Mouse (Mus musculus) hindbrain, embryonic 12.5 days (tissue): Measurements from ENCODE around the gene Pemt. TPM values are rescaled to one million over a fixed set of nuclear protein-coding genes. Genes with fewer than 3 reads are reported as not detected.
A peak's percentile ranks its signal among the peaks of the same experiment; 100 is the strongest.

ENCODE experiments used
- ATAC-seq: fragments of 200-750 bp; cut with Nextera tagmentation; 2 replicates; pipeline ENCODE4 v1.8.0; 2017; ENCODE audit warnings: moderate TSS enrichment; ENCODE audit not compliant: low FRiP score
- H3K27ac ChIP-seq: fragments of 300-500 bp; sonication (generic); 2 replicates; pipeline ENCODE4 v1.5.1; 2016; ENCODE audit warnings: mild to moderate bottlenecking
- H3K27me3 ChIP-seq: fragments of 300-500 bp; sonication (generic); 2 replicates; pipeline ENCODE4 v1.6.1; 2016; ENCODE audit warnings: mild to moderate bottlenecking
- H3K36me3 ChIP-seq: fragments of 300-500 bp; sonication (generic); 2 replicates; pipeline ENCODE4 v1.6.1; 2016; ENCODE audit warnings: mild to moderate bottlenecking
- H3K4me1 ChIP-seq: fragments of 300-500 bp; sonication (generic); 2 replicates; pipeline ENCODE4 v1.6.1; 2016
- H3K4me2 ChIP-seq: fragments of 300-500 bp; sonication (generic); replicated peaks from 2 replicates; pipeline ENCODE4 v1.6.1; 2016; ENCODE audit warnings: mild to moderate bottlenecking
- H3K4me3 ChIP-seq: fragments of 300-500 bp; sonication (generic); 2 replicates; pipeline ENCODE4 v1.5.1; 2016; ENCODE audit warnings: mild to moderate bottlenecking
- H3K9ac ChIP-seq: fragments of 300-500 bp; sonication (generic); 2 replicates; pipeline ENCODE4 v1.6.1; 2016; ENCODE audit warnings: mild to moderate bottlenecking, moderate library complexity
- H3K9me3 ChIP-seq: fragments of 300-500 bp; sonication (generic); replicated peaks from 2 replicates; pipeline ENCODE4 v1.6.1; 2016; ENCODE audit warnings: mild to moderate bottlenecking
- WGBS: fragments of 180-500 bp; shearing (Covaris S2); methylation state at CpG from one replicate; pipeline ENCODE4 v1.1.7; 2016; 5-methylcytosine and 5-hydroxymethylcytosine counted together
- polyA plus RNA-seq: library from polyadenylated mRNA; unstranded; fragments of >200 nt; fragmentation: Nextera tagmentation; extraction: Ambion mirVana; gene quantifications from 2 replicates; pipeline ENCODE4 v1.2.1, GENCODE M21; 2016

Pemt gene
- polyA plus RNA-seq, result 5.7 and 7.1 TPM in 2 replicates

DNA sequence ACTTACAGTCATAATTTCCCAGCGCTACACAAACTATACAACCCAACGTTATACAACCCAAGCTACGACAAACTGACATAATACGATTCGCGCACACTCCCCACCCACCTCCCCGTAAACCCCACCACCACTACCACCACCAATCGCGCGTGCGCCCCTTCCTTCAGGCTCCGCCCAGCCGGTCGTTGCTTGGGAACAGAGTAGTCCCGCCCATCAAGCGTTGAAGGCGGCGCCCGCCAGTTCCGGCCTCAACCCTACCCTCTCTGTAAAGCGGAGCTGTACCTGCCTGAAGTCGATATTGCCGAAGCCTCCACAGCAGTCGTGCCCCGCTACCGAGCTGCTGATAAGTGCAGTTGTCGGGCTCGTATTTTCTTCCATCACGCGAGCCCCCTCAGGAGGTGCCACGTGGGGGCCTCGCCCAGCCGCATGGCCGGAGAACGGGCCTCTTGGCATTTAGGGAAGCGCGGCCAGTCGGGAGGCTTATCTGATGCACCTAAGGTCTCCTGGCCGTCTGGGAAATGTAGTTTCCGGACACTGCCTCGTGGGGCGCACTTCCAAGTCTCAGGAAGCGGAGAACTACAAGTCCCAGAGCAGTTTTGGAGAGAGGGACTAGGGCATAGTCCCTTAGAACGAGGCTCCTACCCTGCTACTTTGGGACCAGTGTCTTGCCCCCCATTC lies at the start of gene Pemt:
Gene Pemt, minus strand, starts transcription at position 432 of the 678 bp plus-strand sequence.
- Histone ChIP-seq H3K4me1 (peaks cover 5% of the 10 kb centered on the region), H3K9me3 (no peaks in the 10 kb centered on the region), H3K27me3 (no peaks in the 10 kb centered on the region), H3K27ac (peak within 1 kb of the TSS; percentile 86), H3K9ac (peak within 1 kb of the TSS; percentile 58), H3K4me3 (peak within 1 kb of the TSS; percentile 55), H3K36me3 (no peaks in the 10 kb centered on the region), H3K4me2 (peak within 1 kb of the TSS; percentile 56)
- under 1% methylated on average over 44 of the region's 44 CpGs for WGBS
- peak; percentile 99 for ATAC-seq

DNA sequence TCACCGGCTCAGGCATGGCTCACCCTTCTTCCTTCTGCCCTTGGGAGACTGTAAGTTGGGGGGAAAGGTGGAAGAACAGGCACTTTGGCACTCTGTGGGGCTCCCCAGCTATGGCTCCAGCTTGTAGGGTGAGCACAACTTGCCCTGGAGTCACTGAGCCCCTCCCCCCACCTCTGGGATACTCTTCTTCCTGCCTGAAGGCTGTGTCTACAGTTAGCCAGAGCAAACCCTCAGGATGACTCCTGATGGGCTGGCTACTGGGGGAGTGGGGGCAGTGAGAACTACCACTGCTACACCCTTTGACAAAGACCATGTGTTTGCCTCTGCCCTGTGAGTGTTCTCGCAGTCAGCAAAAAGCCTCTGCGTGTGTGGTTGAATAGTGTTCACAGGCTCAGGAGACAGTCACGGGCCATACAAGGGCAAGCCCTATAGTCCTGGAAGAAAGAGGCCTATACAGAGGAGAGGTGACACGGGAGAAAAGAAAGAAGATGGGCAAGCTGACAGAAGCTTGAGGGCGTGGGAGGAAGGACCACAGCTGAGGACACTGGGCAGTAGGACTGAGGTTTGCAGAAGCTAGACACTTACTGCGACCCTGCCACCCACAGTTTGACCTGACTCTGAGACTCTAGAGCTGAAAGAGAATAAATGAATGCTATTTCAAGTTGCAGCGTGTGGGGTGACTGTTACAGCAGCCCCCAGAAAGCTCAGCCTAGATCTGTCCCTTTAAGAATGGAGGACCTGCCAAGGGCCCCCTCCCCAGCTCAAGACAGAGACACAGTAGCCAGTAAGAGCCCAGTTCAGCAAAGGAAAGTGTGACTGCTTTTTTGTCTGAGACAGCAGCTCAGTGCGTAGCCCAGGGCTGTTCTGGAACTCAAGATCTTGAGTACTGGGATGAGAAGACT lies 48.9 kb upstream of the Pemt start:
- Histone ChIP-seq H3K27ac (peak overlapping the region; percentile 74), H3K4me1 (peaks cover 31% of the 10 kb centered on the region), H3K9me3 (no peaks in the 10 kb centered on the region), H3K4me2 (no peak overlapping the region), H3K27me3 (no peaks in the 10 kb centered on the region), H3K4me3 (no peak overlapping the region), H3K9ac (peak overlapping the region; percentile 39), H3K36me3 (no peaks in the 10 kb centered on the region)
- 0 out of 2 replicates have a peak, but pooled peaks have one; percentile 12 for ATAC-seq
- WGBS, result 33% methylated on average over 9 of the region's 9 CpGs

DNA sequence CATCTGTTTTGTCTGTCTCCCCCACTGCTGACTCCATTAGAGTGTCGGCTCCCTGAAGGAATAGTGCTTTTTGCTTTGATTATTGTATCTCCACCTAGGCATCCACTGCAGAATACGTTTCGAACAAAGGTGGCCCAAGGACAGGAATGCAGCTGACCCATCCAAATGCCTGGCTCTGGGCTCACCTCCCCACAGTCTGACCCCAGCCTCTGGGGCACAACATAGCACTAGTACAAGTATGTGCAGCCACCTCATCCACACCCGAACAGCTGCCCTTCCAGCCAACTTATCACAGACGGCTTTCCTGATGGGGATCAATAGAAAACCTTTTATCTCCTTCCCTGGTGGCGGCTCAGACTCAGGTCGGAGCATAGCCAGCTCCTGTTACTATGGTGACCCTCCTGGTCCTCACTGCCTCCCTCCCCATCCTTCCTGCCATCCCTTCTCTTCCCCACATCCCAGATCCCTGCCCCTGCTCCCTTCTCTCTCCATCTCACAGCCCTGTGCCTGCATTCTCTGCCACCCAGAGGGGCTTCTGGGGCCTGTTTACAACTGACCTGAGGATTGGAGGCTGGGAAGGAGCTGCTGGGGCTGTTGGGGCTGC lies 47.8 kb upstream of the Pemt start:
- peak; percentile 79 for ATAC-seq
- Histone ChIP-seq H3K27ac (peak overlapping the region; percentile 74), H3K4me2 (no peak overlapping the region), H3K4me3 (no peak overlapping the region), H3K9ac (peak overlapping the region; percentile 6; the same call in 1 of the 2 replicates), H3K4me1 (peaks cover 35% of the 10 kb centered on the region), H3K36me3 (no peaks in the 10 kb centered on the region), H3K9me3 (no peaks in the 10 kb centered on the region), H3K27me3 (no peaks in the 10 kb centered on the region)
- WGBS, result 25% methylated on average over 7 of the region's 7 CpGs

DNA sequence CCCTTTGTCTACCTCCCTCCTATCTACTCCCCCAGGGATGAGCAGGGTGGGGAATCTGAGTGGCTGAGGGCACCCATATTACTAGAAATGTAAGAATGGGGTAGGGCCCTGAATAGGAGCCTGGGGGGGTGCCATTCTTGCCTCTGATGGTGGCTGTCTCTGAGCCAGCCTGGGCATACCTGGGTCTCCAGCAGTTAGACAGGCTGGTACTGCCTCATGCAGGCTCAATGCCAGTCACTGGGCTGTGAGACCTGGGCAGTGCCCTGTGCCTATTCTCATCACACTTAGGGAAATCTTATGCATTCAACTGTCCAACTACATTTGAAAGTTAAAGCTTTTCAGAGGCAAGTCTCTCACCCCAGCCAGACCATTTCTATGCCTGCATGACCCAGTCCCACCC lies 46.9 kb upstream of the Pemt start:
- Histone ChIP-seq H3K27me3 (no peaks in the 10 kb centered on the region), H3K4me2 (no peak overlapping the region), H3K27ac (peak overlapping the region; percentile 74), H3K36me3 (no peaks in the 10 kb centered on the region), H3K9me3 (no peaks in the 10 kb centered on the region), H3K4me1 (peaks cover 40% of the 10 kb centered on the region), H3K9ac (0 out of 2 replicates have a peak overlapping the region, but pooled peaks have one; percentile 6), H3K4me3 (no peak overlapping the region)
- no peak for ATAC-seq

DNA sequence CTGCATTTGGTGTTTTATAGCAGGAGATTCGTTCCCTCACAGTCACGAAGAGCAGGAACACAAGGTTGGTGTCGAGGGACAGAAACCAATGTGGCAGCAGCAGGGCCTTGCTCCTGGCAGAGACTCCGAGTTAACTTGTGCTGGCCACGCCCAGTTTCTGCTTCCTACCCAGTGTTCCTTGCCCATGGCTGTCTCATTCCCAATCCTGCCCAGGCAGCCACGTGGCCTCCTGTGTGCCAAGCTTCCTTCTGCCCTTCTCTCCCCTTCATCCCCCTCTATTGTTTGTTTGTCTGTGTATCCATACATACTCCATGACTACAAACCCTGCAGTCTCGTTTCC lies 45.1 kb upstream of the Pemt start:
- H3K9ac ChIP-seq, result no peak overlapping the region
- H3K27ac ChIP-seq, result no peak overlapping the region
- no peak for ATAC-seq
- WGBS, result 81% methylated on average over 7 of the region's 7 CpGs
- peaks cover 40% of the 10 kb centered on the region for H3K4me1 ChIP-seq
- no peak overlapping the region for H3K4me2 ChIP-seq
- no peaks in the 10 kb centered on the region for H3K9me3 ChIP-seq
- no peak overlapping the region for H3K4me3 ChIP-seq
- H3K36me3 ChIP-seq, result no peaks in the 10 kb centered on the region
- H3K27me3 ChIP-seq, result no peaks in the 10 kb centered on the region

DNA sequence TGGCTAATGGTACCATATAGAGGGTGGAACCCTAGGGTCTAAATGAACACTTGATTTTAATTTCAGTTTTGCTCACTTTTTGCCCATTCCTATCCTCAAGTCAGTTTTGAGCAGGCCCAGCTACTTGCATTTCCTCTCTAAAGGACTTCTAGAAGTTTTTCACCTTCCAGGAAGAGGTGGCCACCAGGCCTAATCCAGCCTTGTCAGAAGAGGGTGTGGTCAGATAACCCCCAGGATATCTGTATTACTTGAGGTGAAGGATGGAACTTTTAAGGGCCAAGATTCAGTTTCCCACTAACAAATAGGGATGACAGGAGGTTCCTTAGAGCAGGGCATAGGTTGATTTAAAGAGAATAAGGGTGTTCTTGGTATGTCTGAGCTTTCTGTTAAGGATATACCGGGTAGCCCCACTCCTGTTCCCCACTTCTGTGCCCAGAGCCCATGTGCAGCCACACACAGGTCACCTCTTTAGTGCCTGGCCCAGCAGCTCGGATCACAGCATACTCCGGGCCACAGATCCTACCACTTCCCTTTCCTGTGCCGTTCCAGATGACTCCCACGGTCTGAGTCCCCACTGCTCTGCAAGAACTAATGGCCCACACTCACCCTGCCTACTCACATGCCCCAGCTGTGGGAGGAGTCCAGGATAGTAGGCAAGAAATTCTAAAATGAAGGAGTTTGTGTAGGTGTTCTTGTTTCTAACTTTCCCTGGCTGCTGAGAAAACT lies 44.6 kb upstream of the Pemt start:
- no peak for ATAC-seq
- no peak overlapping the region for H3K4me3 ChIP-seq
- no peaks in the 10 kb centered on the region for H3K36me3 ChIP-seq
- H3K27me3 ChIP-seq, result no peaks in the 10 kb centered on the region
- H3K9me3 ChIP-seq, result no peaks in the 10 kb centered on the region
- H3K27ac ChIP-seq, result no peak overlapping the region
- 84% methylated on average over 5 of the region's 5 CpGs for WGBS
- no peak overlapping the region for H3K9ac ChIP-seq
- peaks cover 36% of the 10 kb centered on the region for H3K4me1 ChIP-seq
- H3K4me2 ChIP-seq, result no peak overlapping the region

DNA sequence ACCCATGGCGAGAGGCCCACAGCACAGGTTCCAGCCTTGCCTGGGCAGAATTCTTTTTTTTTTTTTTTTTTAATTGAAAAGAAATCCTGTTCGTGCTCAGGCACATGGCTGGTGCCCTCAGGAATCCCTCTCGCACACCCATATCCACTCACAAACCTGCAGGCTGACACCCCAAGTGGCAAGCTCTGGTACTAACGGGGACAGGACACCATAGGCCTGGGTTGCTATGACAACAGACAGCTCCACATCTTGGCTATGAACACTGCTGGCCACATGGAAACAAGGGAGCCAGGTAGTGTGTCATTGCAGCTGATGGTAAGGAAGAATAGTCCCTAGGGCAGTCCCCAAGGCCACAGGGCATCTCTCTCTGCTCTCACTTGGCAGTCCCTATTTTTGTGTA lies 42.7 kb upstream of the Pemt start:
- H3K27ac ChIP-seq, result no peak overlapping the region
- peaks cover 17% of the 10 kb centered on the region for H3K4me1 ChIP-seq
- no peak overlapping the region for H3K4me2 ChIP-seq
- H3K9me3 ChIP-seq, result no peaks in the 10 kb centered on the region
- no peak overlapping the region for H3K9ac ChIP-seq
- H3K4me3 ChIP-seq, result no peak overlapping the region
- no peaks in the 10 kb centered on the region for H3K27me3 ChIP-seq
- 47% methylated on average over 4 of the region's 4 CpGs for WGBS
- H3K36me3 ChIP-seq, result no peaks in the 10 kb centered on the region
- ATAC-seq, result peak; percentile 63

DNA sequence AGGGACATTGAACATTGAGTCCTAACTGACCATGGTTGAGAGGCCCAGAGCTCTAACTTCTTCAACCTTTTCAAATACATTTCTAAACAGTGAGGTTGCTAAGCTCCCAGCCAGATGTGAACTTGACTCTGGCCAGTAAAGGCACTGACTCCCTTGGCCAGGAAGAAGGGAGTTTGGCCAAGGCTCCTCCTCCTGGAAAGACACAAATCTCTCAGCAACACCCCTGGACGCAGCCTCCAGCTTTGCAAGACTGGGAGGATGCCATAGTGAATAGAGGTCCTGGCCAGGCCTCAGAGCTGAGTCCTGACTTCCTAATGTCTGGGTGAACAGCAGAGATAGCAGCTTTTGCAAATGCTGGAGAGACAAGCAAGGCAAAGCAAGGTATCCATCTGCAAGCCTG lies 40.4 kb upstream of the Pemt start:
- no peak overlapping the region for H3K9ac ChIP-seq
- no peak overlapping the region for H3K27ac ChIP-seq
- H3K4me2 ChIP-seq, result no peak overlapping the region
- H3K4me3 ChIP-seq, result no peak overlapping the region
- no peaks in the 10 kb centered on the region for H3K27me3 ChIP-seq
- no peaks in the 10 kb centered on the region for H3K9me3 ChIP-seq
- peaks cover 9% of the 10 kb centered on the region for H3K4me1 ChIP-seq
- H3K36me3 ChIP-seq, result no peaks in the 10 kb centered on the region
- 73% methylated on average over 1 of the region's 1 CpGs for WGBS
- no peak for ATAC-seq

DNA sequence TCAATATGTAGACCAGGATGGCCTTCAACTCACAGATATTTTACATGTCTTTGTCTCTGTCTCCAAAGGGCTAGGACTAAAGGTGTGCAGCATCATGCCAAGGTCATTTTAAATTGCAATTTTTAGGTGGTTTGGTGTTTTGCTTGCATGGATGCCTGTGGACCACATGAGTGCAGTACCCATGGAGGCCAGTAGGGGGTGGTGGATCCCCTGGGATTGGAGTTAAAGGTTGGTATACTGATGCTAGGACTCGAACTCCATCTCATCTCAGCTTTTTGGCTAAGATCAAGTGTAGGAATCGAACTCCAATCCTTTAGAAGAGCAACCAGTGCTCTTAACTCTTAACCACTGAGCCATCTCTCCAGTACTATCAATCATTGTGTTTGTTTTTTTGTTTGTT lies 38.3 kb upstream of the Pemt start:
- WGBS, result 38% methylated on average over 2 of the region's 2 CpGs
- Histone ChIP-seq H3K4me1 (peaks cover 9% of the 10 kb centered on the region), H3K27ac (no peak overlapping the region), H3K27me3 (no peaks in the 10 kb centered on the region), H3K4me2 (no peak overlapping the region), H3K36me3 (no peaks in the 10 kb centered on the region), H3K4me3 (no peak overlapping the region), H3K9me3 (no peaks in the 10 kb centered on the region), H3K9ac (no peak overlapping the region)
- no peak for ATAC-seq

- ATAC-seq, result no peak
- H3K9ac ChIP-seq, result no peak overlapping the region
- 17% methylated on average over 4 of the region's 4 CpGs for WGBS
These were observed 30.5 kb upstream of the Pemt start for GRCm38 (mm10) chr11:60076790-60077189.

GRCm38 (mm10) chr11:60076183-60076582 lies 29.9 kb upstream of the Pemt start:
- no peaks in the 10 kb centered on the region for H3K4me1 ChIP-seq
- no peak for ATAC-seq
- 91% methylated on average over 3 of the region's 3 CpGs for WGBS
- H3K9ac ChIP-seq, result no peak overlapping the region
- no peak overlapping the region for H3K4me3 ChIP-seq
- H3K4me2 ChIP-seq, result no peak overlapping the region
- no peaks in the 10 kb centered on the region for H3K36me3 ChIP-seq
- no peak overlapping the region for H3K27ac ChIP-seq
- 0 out of 2 replicates have a peak, but pooled peaks cover 4% of the 10 kb centered on the region for H3K9me3 ChIP-seq
- H3K27me3 ChIP-seq, result no peaks in the 10 kb centered on the region

More at GRCm38 (mm10) chr11:60076790-60077189, 30.5 kb upstream of the Pemt start:
- H3K36me3 ChIP-seq, result no peaks in the 10 kb centered on the region
- H3K27me3 ChIP-seq, result no peaks in the 10 kb centered on the region
- H3K9me3 ChIP-seq, result 0 out of 2 replicates have a peak, but pooled peaks cover 4% of the 10 kb centered on the region
- H3K4me2 ChIP-seq, result no peak overlapping the region
- H3K4me1 ChIP-seq, result no peaks in the 10 kb centered on the region
- no peak overlapping the region for H3K4me3 ChIP-seq
- no peak overlapping the region for H3K27ac ChIP-seq
